Mouse (Mus musculus) midbrain, embryonic 16.5 days (tissue): ENCODE measurements around the gene Tpbpa. TPM values are rescaled to one million over a fixed set of nuclear protein-coding genes. Genes with fewer than 3 reads are reported as not detected.
"Not testable (repeated sequence)": the region's sequence is repeated elsewhere in the genome, so short reads cannot be mapped to it uniquely, and the experiment has no call there.

Experiments used
- ATAC-seq: fragments of 200-750 bp; cut with Nextera tagmentation; 2 replicates; pipeline ENCODE4 v1.8.0; 2017; ENCODE audit warnings: moderate TSS enrichment
- H3K27ac ChIP-seq: fragments of 300-500 bp; sonication (generic); 2 replicates; pipeline ENCODE4 v1.5.1; 2014; ENCODE audit warnings: mild to moderate bottlenecking, low read length, mixed read lengths
- H3K27me3 ChIP-seq: fragments of 300-500 bp; sonication (generic); 2 replicates; pipeline ENCODE4 v1.6.1; 2014; ENCODE audit warnings: low read depth, low read length, mixed read lengths; ENCODE audit not compliant: control insufficient read depth, insufficient read depth
- H3K36me3 ChIP-seq: fragments of 300-500 bp; sonication (generic); 2 replicates; pipeline ENCODE4 v1.6.1; 2014; ENCODE audit warnings: mild to moderate bottlenecking, low read length, moderate library complexity, mixed read lengths; ENCODE audit not compliant: control insufficient read depth, insufficient read depth
- H3K4me1 ChIP-seq: fragments of 300-500 bp; sonication (generic); 2 replicates; pipeline ENCODE4 v1.6.1; 2014; ENCODE audit warnings: mild to moderate bottlenecking, low read length, mixed read lengths; ENCODE audit not compliant: control insufficient read depth, insufficient read depth
- H3K4me2 ChIP-seq: fragments of 300-500 bp; sonication (generic); 2 replicates; pipeline ENCODE4 v1.6.1; 2014; ENCODE audit warnings: mild to moderate bottlenecking, low read length, mixed read lengths
- H3K4me3 ChIP-seq: fragments of 300-500 bp; sonication (generic); 2 replicates; pipeline ENCODE4 v1.5.1; 2014; ENCODE audit warnings: low read depth, mild to moderate bottlenecking, low read length, moderate library complexity, mixed read lengths
- H3K9ac ChIP-seq: fragments of 300-500 bp; sonication (generic); 2 replicates; pipeline ENCODE4 v1.6.1; 2014; ENCODE audit warnings: low read depth, low read length, mixed read lengths
- H3K9me3 ChIP-seq: fragments of 300-500 bp; sonication (generic); replicated peaks from 2 replicates; pipeline ENCODE4 v1.6.1; 2014; ENCODE audit warnings: mild to moderate bottlenecking, low read length, mixed read lengths; ENCODE audit not compliant: control insufficient read depth, poor library complexity, severe bottlenecking
- WGBS: fragments of 180-500 bp; shearing (Covaris S2); extraction: QIAGEN DNeasy Blood & Tissue Kit; methylation state at CpG from one replicate; pipeline ENCODE4 v1.1.7; 2014; 5-methylcytosine and 5-hydroxymethylcytosine counted together
- polyA plus RNA-seq: library from polyadenylated mRNA; unstranded; fragments of >200 nt; fragmentation: Nextera tagmentation; extraction: Ambion mirVana; gene quantifications from 2 replicates; pipeline ENCODE4 v1.2.1, GENCODE M21; 2015

Gene Tpbpa
- not detected in 2 replicates for polyA plus RNA-seq

GRCm38 (mm10) chr13:60941884-60942283 is at the start of gene Tpbpa:
Tpbpa (minus strand) TSS chr13:60941984.
- not testable (repeated sequence) for ATAC-seq, H3K4me2 ChIP-seq, H3K27ac ChIP-seq, H3K4me1 ChIP-seq, H3K9ac ChIP-seq, H3K36me3 ChIP-seq, H3K9me3 ChIP-seq, H3K4me3 ChIP-seq, H3K27me3 ChIP-seq
- 79% methylated on average over 3 of the region's 3 CpGs for WGBS

GRCm38 (mm10) chr13:60986915-60987314 is 45.1 kb upstream of the Tpbpa start:
- H3K27ac ChIP-seq, H3K36me3 ChIP-seq, H3K4me3 ChIP-seq, H3K4me1 ChIP-seq, H3K4me2 ChIP-seq, H3K9ac ChIP-seq, H3K27me3 ChIP-seq, ATAC-seq, H3K9me3 ChIP-seq: not testable (repeated sequence)
- WGBS: 82% methylated on average over 4 of the region's 5 CpGs

GRCm38 (mm10) chr13:60972319-60972718 is 30.5 kb upstream of the Tpbpa start:
- not testable (repeated sequence) for H3K36me3 ChIP-seq, H3K27me3 ChIP-seq, H3K27ac ChIP-seq, H3K9me3 ChIP-seq, ATAC-seq, H3K9ac ChIP-seq, H3K4me1 ChIP-seq, H3K4me2 ChIP-seq, H3K4me3 ChIP-seq
- 68% methylated on average over 4 of the region's 4 CpGs for WGBS

- peaks cover 16% of the 10 kb centered on the region for H3K9me3 ChIP-seq
- H3K4me1 ChIP-seq, H3K4me3 ChIP-seq, ATAC-seq, H3K36me3 ChIP-seq, H3K27me3 ChIP-seq, H3K9ac ChIP-seq, H3K4me2 ChIP-seq, H3K27ac ChIP-seq: not testable (repeated sequence)
- WGBS: 26% methylated on average over 4 of the region's 5 CpGs
Measured at GRCm38 (mm10) chr13:60963985-60964384, 22.2 kb upstream of the Tpbpa start.

- H3K9ac ChIP-seq: no peak overlapping the region
- ATAC-seq: no peak
- H3K4me1 ChIP-seq: no peaks in the 10 kb centered on the region
- no peak overlapping the region for H3K27ac ChIP-seq
- H3K4me3 ChIP-seq: no peak overlapping the region
- peaks cover 26% of the 10 kb centered on the region for H3K9me3 ChIP-seq
- WGBS: 69% methylated on average over 5 of the region's 5 CpGs
- H3K36me3 ChIP-seq: no peaks in the 10 kb centered on the region
- no peaks in the 10 kb centered on the region for H3K27me3 ChIP-seq
- no peak overlapping the region for H3K4me2 ChIP-seq
Measured at GRCm38 (mm10) chr13:60961706-60962105, 19.9 kb upstream of the Tpbpa start.

GRCm38 (mm10) chr13:60936500-60936901 is 5.3 kb downstream of the Tpbpa start, which contains the start of the genes Gm49391 and Ctla2a:
Gm49391 (minus strand) TSS chr13:60936571.
Ctla2a (minus strand) TSS chr13:60936625.
- Histone ChIP-seq H3K9me3 (peaks cover 4% of the 10 kb centered on the region; the same call in 1 of the 2 replicates), H3K36me3 (no peaks in the 10 kb centered on the region), H3K9ac (no peak within 1 kb of the TSS), H3K27me3 (no peaks in the 10 kb centered on the region), H3K27ac (no peak within 1 kb of the TSS), H3K4me3 (no peak within 1 kb of the TSS), H3K4me2 (no peak within 1 kb of the TSS), H3K4me1 (no peaks in the 10 kb centered on the region)
- 66% methylated on average over 5 of the region's 5 CpGs for WGBS
- no peak for ATAC-seq

- not testable (repeated sequence) for H3K4me2 ChIP-seq, H3K4me1 ChIP-seq, ATAC-seq, H3K27me3 ChIP-seq, H3K9me3 ChIP-seq, H3K4me3 ChIP-seq, H3K27ac ChIP-seq, H3K36me3 ChIP-seq, H3K9ac ChIP-seq
- WGBS: 55% methylated on average over 2 of the region's 2 CpGs
Measured at GRCm38 (mm10) chr13:60935490-60935889, 6.3 kb downstream of the Tpbpa start, which contains the start of gene Gm49393. Gm49393 (minus strand) TSS chr13:60935590.

- H3K4me1 ChIP-seq, H3K27me3 ChIP-seq, H3K36me3 ChIP-seq, H3K4me3 ChIP-seq, H3K9me3 ChIP-seq, H3K4me2 ChIP-seq, H3K9ac ChIP-seq, H3K27ac ChIP-seq, ATAC-seq: not testable (repeated sequence)
- WGBS: 83% methylated on average over 2 of the region's 2 CpGs
Measured at GRCm38 (mm10) chr13:60904780-60905179, 37.0 kb downstream of the Tpbpa start, which contains the start of gene Tpbpb. Tpbpb (minus strand) TSS chr13:60904880.

GRCm38 (mm10) chr13:60897328-60897727 is 44.5 kb downstream of the Tpbpa start, which contains the start of gene Ctla2b:
Ctla2b (minus strand) TSS chr13:60897447.
- ATAC-seq: no peak
- H3K9ac ChIP-seq: no peak within 1 kb of the TSS
- H3K4me2 ChIP-seq: no peak within 1 kb of the TSS
- H3K27ac ChIP-seq: no peak within 1 kb of the TSS
- no peaks in the 10 kb centered on the region for H3K36me3 ChIP-seq
- H3K4me3 ChIP-seq: no peak within 1 kb of the TSS
- WGBS: 93% methylated on average over 3 of the region's 3 CpGs
- H3K9me3 ChIP-seq: no peaks in the 10 kb centered on the region; the same call in 1 of the 2 replicates
- H3K27me3 ChIP-seq: no peaks in the 10 kb centered on the region
- no peaks in the 10 kb centered on the region for H3K4me1 ChIP-seq
